Mouse (Mus musculus) lung, embryonic 14.5 days (tissue): ENCODE measurements around the gene 1700001K19Rik. TPM values are rescaled to one million over a fixed set of nuclear protein-coding genes. Genes with fewer than 3 reads are reported as not detected.

ENCODE experiments used
- ATAC-seq: fragments of 200-750 bp; cut with Nextera tagmentation; 2 replicates; pipeline ENCODE4 v1.8.0; 2017; ENCODE audit warnings: mild to moderate bottlenecking, moderate TSS enrichment, moderate library complexity; ENCODE audit not compliant: insufficient read depth
- DNase-seq: peaks from one replicate; pipeline ENCODE4 v3.0.0-alpha.2; 2015
- H3K27ac ChIP-seq: fragments of 300-500 bp; sonication (generic); 2 replicates; pipeline ENCODE4 v1.5.1; 2014; ENCODE audit warnings: low read depth, mild to moderate bottlenecking, moderate library complexity
- H3K27me3 ChIP-seq: fragments of 300-500 bp; sonication (generic); 2 replicates; pipeline ENCODE4 v1.6.1; 2014; ENCODE audit warnings: low read length, control low read depth; ENCODE audit not compliant: insufficient read depth
- H3K36me3 ChIP-seq: fragments of 300-500 bp; sonication (generic); 2 replicates; pipeline ENCODE4 v1.6.1; 2014; ENCODE audit warnings: control low read depth; ENCODE audit not compliant: insufficient read depth
- H3K4me1 ChIP-seq: fragments of 300-500 bp; sonication (generic); 2 replicates; pipeline ENCODE4 v1.6.1; 2014; ENCODE audit warnings: antibody characterized with exemption, control low read depth; ENCODE audit not compliant: insufficient read depth
- H3K4me2 ChIP-seq: fragments of 300-500 bp; sonication (generic); 2 replicates; pipeline ENCODE4 v1.6.1; 2014; ENCODE audit warnings: mild to moderate bottlenecking
- H3K4me3 ChIP-seq: fragments of 300-500 bp; sonication (generic); 2 replicates; pipeline ENCODE4 v1.5.1; 2014; ENCODE audit warnings: low read depth, low read length
- H3K9ac ChIP-seq: fragments of 300-500 bp; sonication (generic); 2 replicates; pipeline ENCODE4 v1.6.1; 2014
- H3K9me3 ChIP-seq: fragments of 300-500 bp; sonication (generic); 2 replicates; pipeline ENCODE4 v1.6.1; 2016; ENCODE audit warnings: low read depth, low read length, control low read depth
- CTCF ChIP-seq: IDR thresholded peaks from 2 replicates; pipeline ENCODE4 v1.5.1; 2016; ENCODE audit warnings: antibody characterized with exemption, low read depth
- WGBS: fragments of 180-500 bp; shearing (Covaris S2); extraction: QIAGEN DNeasy Blood & Tissue Kit; methylation state at CpG from one replicate; pipeline ENCODE4 v1.1.7; 2014; 5-methylcytosine and 5-hydroxymethylcytosine counted together
- polyA plus RNA-seq: library from polyadenylated mRNA; unstranded; fragments of >200 nt; fragmentation: Nextera tagmentation; extraction: Ambion mirVana; gene quantifications from 2 replicates; pipeline ENCODE4 v1.2.1, GENCODE M21; 2014

Gene 1700001K19Rik
- 0.34 TPM in 1 of 2 replicates, not detected in the other for polyA plus RNA-seq

GRCm38 (mm10) chr12:110682561-110683299 lies at the start of gene 1700001K19Rik:
TSS of gene 1700001K19Rik (minus strand) at chr12:110682619.
- Histone ChIP-seq H3K9ac (no peak within 1 kb of the TSS), H3K4me2 (no peak within 1 kb of the TSS), H3K36me3 (peaks cover 4% of the 10 kb centered on the region; the same call in 1 of the 2 replicates), H3K27ac (no peak within 1 kb of the TSS), H3K4me3 (no peak within 1 kb of the TSS), H3K9me3 (no peaks in the 10 kb centered on the region), H3K27me3 (no peaks in the 10 kb centered on the region), H3K4me1 (no peaks in the 10 kb centered on the region)
- DNase-seq (no peak), ATAC-seq (no peak)
- TF ChIP-seq CTCF = no peak
- WGBS = 78% methylated on average over 9 of the region's 9 CpGs

GRCm38 (mm10) chr12:110726428-110726827 lies 44.0 kb upstream of the 1700001K19Rik start:
- H3K9ac ChIP-seq = no peak overlapping the region
- DNase-seq (no peak), ATAC-seq (no peak)
- H3K4me1 ChIP-seq = no peaks in the 10 kb centered on the region
- no peak for TF ChIP-seq CTCF
- H3K9me3 ChIP-seq = no peaks in the 10 kb centered on the region
- WGBS = 47% methylated on average over 1 of the region's 1 CpGs
- no peak overlapping the region for H3K4me3 ChIP-seq
- no peaks in the 10 kb centered on the region for H3K36me3 ChIP-seq
- no peaks in the 10 kb centered on the region for H3K27me3 ChIP-seq
- H3K4me2 ChIP-seq = no peak overlapping the region
- no peak overlapping the region for H3K27ac ChIP-seq

GRCm38 (mm10) chr12:110725489-110725888 lies 43.1 kb upstream of the 1700001K19Rik start:
- no peak for DNase-seq
- TF ChIP-seq CTCF = no peak
- Histone ChIP-seq H3K4me1 (no peaks in the 10 kb centered on the region), H3K36me3 (no peaks in the 10 kb centered on the region), H3K4me2 (no peak overlapping the region), H3K27ac (no peak overlapping the region), H3K4me3 (no peak overlapping the region), H3K9me3 (no peaks in the 10 kb centered on the region), H3K9ac (no peak overlapping the region), H3K27me3 (no peaks in the 10 kb centered on the region)
- ATAC-seq = no peak
- WGBS = 73% methylated on average over 5 of the region's 5 CpGs

- no peak for DNase-seq
- TF ChIP-seq CTCF = no peak
- no peak overlapping the region for H3K4me2 ChIP-seq
- H3K4me1 ChIP-seq = no peaks in the 10 kb centered on the region
- no peak for ATAC-seq
- H3K4me3 ChIP-seq = no peak overlapping the region
- no peaks in the 10 kb centered on the region for H3K36me3 ChIP-seq
- H3K9me3 ChIP-seq = no peaks in the 10 kb centered on the region
- WGBS = 88% methylated on average over 5 of the region's 5 CpGs
- H3K27me3 ChIP-seq = no peaks in the 10 kb centered on the region
- H3K27ac ChIP-seq = no peak overlapping the region
- no peak overlapping the region for H3K9ac ChIP-seq
These were observed 42.6 kb upstream of the 1700001K19Rik start for GRCm38 (mm10) chr12:110725051-110725450.

GRCm38 (mm10) chr12:110716004-110716403 lies 33.6 kb upstream of the 1700001K19Rik start:
- H3K36me3 ChIP-seq = no peaks in the 10 kb centered on the region
- 8% methylated on average over 5 of the region's 5 CpGs for WGBS
- no peak overlapping the region for H3K27ac ChIP-seq
- DNase-seq (no peak), ATAC-seq (no peak)
- no peak overlapping the region for H3K4me3 ChIP-seq
- TF ChIP-seq CTCF = no peak
- no peaks in the 10 kb centered on the region for H3K4me1 ChIP-seq
- H3K9ac ChIP-seq = no peak overlapping the region
- H3K9me3 ChIP-seq = no peaks in the 10 kb centered on the region
- no peak overlapping the region for H3K4me2 ChIP-seq
- no peaks in the 10 kb centered on the region; the same call in 1 of the 2 replicates for H3K27me3 ChIP-seq

- Histone ChIP-seq H3K9ac (no peak overlapping the region), H3K27me3 (no peaks in the 10 kb centered on the region; the same call in 1 of the 2 replicates), H3K4me1 (no peaks in the 10 kb centered on the region), H3K4me3 (no peak overlapping the region), H3K27ac (no peak overlapping the region), H3K4me2 (no peak overlapping the region), H3K36me3 (no peaks in the 10 kb centered on the region), H3K9me3 (no peaks in the 10 kb centered on the region)
- 88% methylated on average over 6 of the region's 6 CpGs for WGBS
- ATAC-seq (no peak), DNase-seq (no peak)
- TF ChIP-seq CTCF = no peak
These were observed 31.8 kb upstream of the 1700001K19Rik start for GRCm38 (mm10) chr12:110714215-110714614.

- Histone ChIP-seq H3K9ac (no peak overlapping the region), H3K4me3 (no peak overlapping the region), H3K4me2 (no peak overlapping the region), H3K27ac (no peak overlapping the region), H3K36me3 (no peaks in the 10 kb centered on the region), H3K4me1 (no peaks in the 10 kb centered on the region), H3K27me3 (no peaks in the 10 kb centered on the region), H3K9me3 (no peaks in the 10 kb centered on the region)
- no peak for ATAC-seq
- DNase-seq = peak; percentile 30
- WGBS = 95% methylated on average over 6 of the region's 6 CpGs
- peak; percentile 47 for TF ChIP-seq CTCF
These were observed 31.4 kb upstream of the 1700001K19Rik start for GRCm38 (mm10) chr12:110713784-110714183.
